Mouse (Mus musculus): ENCODE results near the gene Slc38a9.

- TF ChIP-seq CTCF (IDR thresholded peaks at IDR 0.05; ENCODE audit: low read depth) (no peak), EP300 (optimal IDR thresholded peaks at IDR 0.05) (no peak)
Observed at GRCm38 (mm10) chr13:112760538-112760881, 100.0 kb downstream of the Slc38a9 start.
